Mouse (Mus musculus): ENCODE data around the gene Unc93b1.

Unc93b1 gene

GRCm38 (mm10) chr19:3988066-3988465 is 53.1 kb downstream of the Unc93b1 start:
- DNase-seq, result no peak

DNA sequence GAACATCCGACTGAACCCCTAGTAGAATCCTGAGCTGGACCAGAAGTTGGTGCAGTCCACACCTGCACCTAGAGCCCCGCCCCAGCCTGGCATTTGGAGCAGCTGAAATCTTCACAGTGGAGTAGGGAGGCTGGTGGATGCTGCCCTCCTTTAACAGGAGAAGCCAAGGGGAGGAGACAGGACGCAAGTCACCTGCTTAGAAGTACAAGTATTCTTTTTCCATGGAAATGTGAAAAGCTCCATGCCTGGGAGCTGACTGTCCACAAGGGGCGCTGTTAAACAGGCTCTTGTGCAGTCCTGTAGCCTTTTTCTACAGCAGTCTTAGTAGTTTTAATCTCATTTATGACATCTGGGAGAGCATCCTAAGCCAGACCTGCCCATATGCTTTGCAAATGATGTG is 53.8 kb downstream of the Unc93b1 start:
- no peak for DNase-seq

GRCm38 (mm10) chr19:3990804-3991203 is 55.8 kb downstream of the Unc93b1 start:
- DNase-seq, result no peak

DNA sequence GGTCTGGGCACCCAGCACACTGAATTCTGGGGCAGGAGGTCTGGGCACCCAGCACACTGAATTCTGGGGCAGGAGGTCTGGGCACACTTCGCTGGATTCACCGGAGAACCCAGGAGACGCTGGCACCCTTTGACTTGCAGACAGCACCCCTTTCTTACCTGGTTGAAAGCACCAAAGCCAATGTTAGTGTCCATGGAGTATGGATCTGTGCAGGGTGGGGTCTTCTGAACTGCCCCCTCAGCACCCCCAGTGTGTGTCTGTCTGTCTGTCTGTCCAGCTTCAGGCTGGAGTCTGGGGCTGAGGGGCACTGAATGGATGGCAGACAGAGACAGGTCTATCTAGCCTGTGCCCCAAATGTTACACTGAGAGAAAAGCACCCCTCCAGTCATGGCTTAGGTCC is 56.6 kb downstream of the Unc93b1 start:
- DNase-seq, result no peak

DNA sequence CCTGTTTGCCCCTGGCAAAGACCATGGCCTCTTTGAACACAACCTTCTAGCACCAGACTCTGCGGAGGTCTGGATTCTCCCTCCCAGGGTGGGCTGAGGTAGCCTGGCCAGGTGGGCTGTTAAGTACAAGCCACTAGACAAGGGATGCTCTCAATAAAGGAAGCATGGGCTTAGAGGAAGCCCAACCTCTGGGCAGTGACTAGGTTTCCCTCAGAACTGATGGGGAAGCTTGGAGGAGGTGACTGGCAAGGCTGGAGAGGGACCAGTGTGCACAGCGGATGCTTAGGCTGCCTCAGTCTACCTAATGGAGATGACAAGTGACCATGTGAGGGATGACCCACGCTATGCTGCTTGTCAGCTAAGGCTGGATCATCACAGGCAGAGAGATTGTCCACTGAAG is 57.0 kb downstream of the Unc93b1 start:
- no peak for DNase-seq

DNA sequence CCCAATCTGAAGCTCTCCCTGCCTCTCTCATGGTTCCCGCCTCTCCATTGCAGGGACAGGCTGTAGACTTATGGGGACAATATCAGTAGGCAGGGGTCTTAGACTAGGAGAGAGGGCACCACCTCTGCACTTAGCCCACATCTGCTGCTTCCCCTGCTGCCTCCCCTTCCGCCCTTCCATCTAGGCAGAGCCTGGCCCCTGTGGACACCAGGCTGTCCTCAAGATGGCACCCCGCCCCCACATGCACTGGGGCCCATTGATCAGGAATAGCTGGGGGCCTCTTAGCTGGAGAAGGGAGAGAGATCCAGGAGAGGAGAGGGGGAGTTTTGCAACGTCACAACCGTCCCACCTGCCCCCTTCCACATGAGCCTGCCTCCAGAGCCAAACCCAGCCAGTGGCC is 57.4 kb downstream of the Unc93b1 start, which contains the start of gene Tbx10:
Gene Tbx10, plus strand, starts transcription at position 337 of the 400 bp plus-strand sequence.
- DNase-seq, result no peak

DNA sequence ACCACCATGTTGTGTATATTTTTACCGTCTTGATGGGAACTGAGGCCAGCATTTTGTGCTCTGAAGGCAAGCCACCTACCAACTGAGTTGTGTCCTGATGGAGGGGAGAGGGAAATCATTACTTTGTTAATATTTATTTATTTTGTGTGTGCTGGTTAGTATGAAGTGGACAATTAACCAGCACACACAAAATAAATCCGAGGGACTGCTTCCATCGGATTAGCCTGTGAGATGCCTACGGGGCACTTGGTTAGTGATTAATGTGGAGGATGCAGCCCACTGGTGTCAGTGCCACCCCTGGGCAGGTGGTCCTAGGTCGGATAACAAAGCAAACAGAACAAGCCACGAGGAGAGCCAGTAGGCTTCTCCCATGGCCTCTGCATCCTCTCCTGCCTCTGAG is 59.9 kb downstream of the Unc93b1 start:
- no peak for DNase-seq

DNA sequence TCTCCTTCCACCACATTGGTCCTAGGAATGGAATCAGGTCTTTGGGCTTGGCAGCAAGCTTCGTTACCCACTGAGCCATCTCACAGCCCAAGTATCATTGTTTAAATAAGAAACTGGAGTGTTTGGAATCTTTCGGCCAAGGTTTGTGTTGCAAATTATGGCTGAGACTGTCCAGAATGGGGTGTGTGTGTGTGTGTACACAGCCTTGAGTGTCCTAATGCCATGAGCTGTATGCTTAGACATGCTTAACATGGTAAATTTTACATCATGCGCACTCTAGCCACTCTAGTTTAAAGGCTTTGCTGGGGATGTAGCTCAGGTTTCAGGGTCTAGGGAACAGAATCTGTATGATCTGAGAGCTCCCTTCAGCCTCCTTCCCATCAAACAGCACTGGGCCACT is 60.5 kb downstream of the Unc93b1 start:
- no peak for DNase-seq

DNA sequence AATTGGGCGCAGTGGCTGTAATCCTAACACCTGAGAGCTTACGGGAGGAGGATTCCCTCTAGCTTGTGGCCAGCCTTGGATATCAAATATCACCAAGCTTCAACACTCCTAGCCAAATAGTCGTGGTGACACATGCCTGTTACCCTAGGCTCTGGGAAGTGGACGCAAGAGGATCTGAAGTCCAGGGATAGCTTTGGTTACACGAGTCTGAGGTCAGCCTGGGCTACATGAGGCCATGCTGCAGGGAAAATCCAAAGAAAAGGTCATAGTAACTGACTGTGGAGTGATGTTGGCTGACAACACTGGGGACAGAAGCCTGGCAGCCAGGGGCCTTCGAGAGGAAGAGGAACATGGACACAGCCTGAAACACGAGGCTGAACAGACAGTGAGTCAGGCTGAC is 61.1 kb downstream of the Unc93b1 start:
- DNase-seq, result no peak

GRCm38 (mm10) chr19:3996747-3997146 is 61.8 kb downstream of the Unc93b1 start:
- no peak for DNase-seq

GRCm38 (mm10) chr19:3997231-3997630 is 62.2 kb downstream of the Unc93b1 start:
- DNase-seq, result no peak

DNA sequence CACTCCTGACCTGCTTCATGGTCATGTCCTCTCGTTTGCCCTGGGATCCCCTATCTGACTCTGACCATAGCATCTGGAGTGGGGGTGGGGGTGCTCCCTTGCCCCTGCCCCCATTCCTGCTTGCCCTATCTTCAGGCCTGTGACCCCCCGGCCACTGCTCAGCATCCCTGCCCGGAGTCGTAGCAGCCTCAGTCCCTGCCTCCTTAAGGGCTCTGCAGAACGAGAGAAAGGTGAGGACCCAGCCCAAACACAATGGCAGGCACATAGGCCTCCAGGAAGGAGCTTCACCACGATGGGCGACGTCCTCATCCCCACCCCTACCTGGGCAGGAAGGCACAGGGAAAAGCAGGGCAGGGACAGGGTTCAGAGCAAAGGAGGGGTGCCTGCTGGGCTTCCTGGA is 63.3 kb downstream of the Unc93b1 start:
- no peak for DNase-seq
